Mouse (Mus musculus): ENCODE measurements at regions not wholly inside any gene's neighbourhood (a gene's known extent, or its start where the extent isn't known, plus 50 kb on each side); places are given as distances from the start of the nearest gene placed in this dataset.
"Not testable (repeated sequence)": the region's sequence is repeated elsewhere in the genome, so short reads cannot be mapped to it uniquely, and the experiment has no call there.

- no peak for DNase-seq
Measured at GRCm38 (mm10) chr9:115803071-115803470, 106.2 kb upstream of the Gadl1 start.

GRCm38 (mm10) chr9:115805224-115805623, 104.0 kb upstream of the Gadl1 start:
- DNase-seq: no peak

GRCm38 (mm10) chr9:115806018-115806702, 103.1 kb upstream of the Gadl1 start:
- no peak for DNase-seq

GRCm38 (mm10) chr9:115840186-115840585, 69.1 kb upstream of the Gadl1 start:
- no peak for DNase-seq

GRCm38 (mm10) chr9:115840791-115841190, 68.5 kb upstream of the Gadl1 start:
- DNase-seq: no peak

GRCm38 (mm10) chr9:115841684-115842083, 67.6 kb upstream of the Gadl1 start:
- no peak for DNase-seq

- DNase-seq: no peak
Measured at GRCm38 (mm10) chr9:115844340-115844739, 64.9 kb upstream of the Gadl1 start.

- DNase-seq: no peak
Measured at GRCm38 (mm10) chr9:115845091-115845490, 64.2 kb upstream of the Gadl1 start.

- DNase-seq: no peak
Measured at GRCm38 (mm10) chr9:115847289-115848074, 61.8 kb upstream of the Gadl1 start.

- not testable (repeated sequence) for DNase-seq
Measured at GRCm38 (mm10) chr9:115853210-115853842, 55.9 kb upstream of the Gadl1 start.

GRCm38 (mm10) chr9:115857301-115857700, 52.0 kb upstream of the Gadl1 start:
- DNase-seq: no peak

- no peak for DNase-seq
Measured at GRCm38 (mm10) chr9:115858848-115859247, 50.4 kb upstream of the Gadl1 start.
